Mouse (Mus musculus): ENCODE data around the gene Tcf7l1.

DNA sequence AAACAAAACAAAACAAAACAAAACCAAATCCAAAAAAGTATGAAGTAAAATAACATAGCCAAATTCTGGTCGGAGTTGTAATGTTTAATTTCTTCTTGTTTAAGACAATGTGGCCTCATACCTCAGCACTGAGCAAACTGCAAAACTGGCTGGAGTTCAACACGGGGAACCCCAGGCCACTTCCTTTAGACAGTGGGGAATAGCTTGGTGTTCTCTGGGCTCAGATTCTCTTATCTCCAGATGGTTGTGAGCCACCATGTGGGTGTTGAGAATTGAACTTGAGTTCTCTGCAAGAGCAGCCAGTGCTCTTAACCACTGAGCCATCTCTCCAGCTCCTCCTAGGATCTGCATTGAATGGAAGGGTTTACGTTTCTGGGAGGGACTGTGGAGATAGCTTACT is 42.8 kb upstream of the Tcf7l1 start:
- TF ChIP-seq CTCF (IDR thresholded peaks at IDR 0.05; ENCODE audit: low read depth): no peak
- TF ChIP-seq EP300 (IDR thresholded peaks at IDR 0.05; ENCODE audit: low read depth): no peak
